Mouse (Mus musculus): Measurements from ENCODE around the gene Hsp90b1.
"Not testable (repeated sequence)": the region's sequence is repeated elsewhere in the genome, so short reads cannot be mapped to it uniquely, and the experiment has no call there.

Hsp90b1 gene

DNA sequence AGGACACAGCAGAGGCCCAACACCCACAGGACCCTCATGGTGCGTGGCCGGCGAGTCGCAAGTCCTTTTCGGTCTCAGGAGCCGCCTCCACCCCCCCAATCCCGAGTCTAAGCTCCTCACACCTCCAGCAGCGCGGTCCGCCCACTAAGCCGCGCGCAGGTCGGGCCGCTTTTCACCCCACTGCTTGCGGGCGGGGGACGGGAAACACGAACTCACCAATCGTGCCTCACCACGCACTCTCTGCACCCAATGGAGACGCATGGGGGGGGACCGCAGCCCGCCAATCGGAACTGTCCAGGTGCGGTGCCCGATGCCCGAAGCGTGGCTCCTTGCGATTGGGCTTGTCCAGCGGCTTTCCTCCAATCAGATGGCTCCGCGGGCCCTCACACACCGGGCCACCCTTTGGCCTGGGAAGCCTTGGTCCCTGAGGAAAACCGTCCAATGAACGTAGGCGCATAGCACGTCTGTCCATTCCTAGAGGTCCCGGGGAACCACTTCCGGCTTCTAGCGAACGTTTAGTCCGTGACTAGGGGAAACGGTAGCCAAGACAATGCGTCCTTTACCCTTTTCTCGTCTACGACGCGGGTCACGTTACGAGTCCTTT lies at the start of gene Hsp90b1, which contains the start of gene Ttc41:
Gene Hsp90b1, minus strand, starts transcription at position 192 of the 604 bp plus-strand sequence.
Gene Ttc41, plus strand, starts transcription at position 494 of the 604 bp plus-strand sequence.
- DNase-seq: peak; percentile 100

DNA sequence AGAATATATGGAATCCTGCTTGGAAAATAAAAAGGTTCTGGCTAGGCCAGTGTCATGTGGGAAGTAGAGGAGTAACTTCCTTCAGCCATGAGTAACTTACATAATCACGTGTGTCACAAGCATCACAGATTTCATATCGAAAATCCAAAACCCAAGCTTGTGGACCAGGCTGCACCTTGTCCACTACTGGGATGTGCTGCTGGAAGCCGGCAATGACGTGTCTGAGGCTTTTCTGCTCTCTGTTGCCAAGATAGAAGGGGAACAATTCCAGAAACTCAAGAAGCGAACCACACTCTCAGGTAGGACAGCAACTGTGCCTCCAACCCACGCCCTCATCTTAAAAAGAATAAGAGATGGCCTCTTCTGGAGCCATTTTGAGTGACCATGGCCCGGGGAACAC lies 39.0 kb upstream of the Hsp90b1 start:
- DNase-seq: no peak

- DNase-seq: no peak
Measured at GRCm38 (mm10) chr10:86742918-86743317, 37.6 kb upstream of the Hsp90b1 start.

DNA sequence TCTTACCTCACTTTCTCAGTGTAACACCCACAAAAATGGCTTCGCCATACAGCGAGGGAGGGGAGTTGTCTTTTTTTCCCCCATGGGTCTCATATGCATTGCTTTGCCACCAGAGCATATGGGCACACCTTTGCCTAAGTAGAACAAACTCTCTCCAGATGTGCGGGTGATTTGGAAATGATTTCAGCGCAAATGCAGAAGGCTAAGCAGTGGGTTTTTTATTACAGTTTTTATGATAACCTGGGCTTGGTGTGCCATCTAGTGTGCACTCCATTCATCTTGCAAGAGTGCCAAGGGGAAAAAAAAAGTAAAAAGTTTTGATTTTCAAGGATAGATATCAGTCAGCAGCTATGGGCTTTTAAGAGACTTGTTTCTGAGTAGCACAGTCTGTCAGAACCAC lies 29.7 kb upstream of the Hsp90b1 start:
- no peak for DNase-seq

DNA sequence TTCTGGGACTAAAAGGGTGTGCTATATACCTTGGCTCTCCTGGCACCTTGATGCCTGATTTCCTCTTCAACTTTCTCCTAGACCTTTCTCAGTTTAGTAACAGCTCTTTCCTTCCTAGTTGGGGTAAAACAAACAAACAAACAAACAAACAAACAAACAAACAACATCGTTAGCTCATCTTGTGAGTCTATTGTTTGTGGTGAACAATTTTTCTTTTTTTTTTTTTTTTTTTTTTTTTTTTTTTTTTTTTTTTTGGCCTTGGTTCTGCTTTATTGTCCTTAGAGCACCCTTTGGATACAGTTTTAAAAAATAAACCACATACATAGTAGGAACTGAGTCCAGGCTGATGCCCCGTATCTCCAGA lies 26.2 kb upstream of the Hsp90b1 start:
- no peak for DNase-seq

- peak; percentile 72 for DNase-seq
Measured at GRCm38 (mm10) chr10:86730823-86731499, 25.7 kb upstream of the Hsp90b1 start.

DNA sequence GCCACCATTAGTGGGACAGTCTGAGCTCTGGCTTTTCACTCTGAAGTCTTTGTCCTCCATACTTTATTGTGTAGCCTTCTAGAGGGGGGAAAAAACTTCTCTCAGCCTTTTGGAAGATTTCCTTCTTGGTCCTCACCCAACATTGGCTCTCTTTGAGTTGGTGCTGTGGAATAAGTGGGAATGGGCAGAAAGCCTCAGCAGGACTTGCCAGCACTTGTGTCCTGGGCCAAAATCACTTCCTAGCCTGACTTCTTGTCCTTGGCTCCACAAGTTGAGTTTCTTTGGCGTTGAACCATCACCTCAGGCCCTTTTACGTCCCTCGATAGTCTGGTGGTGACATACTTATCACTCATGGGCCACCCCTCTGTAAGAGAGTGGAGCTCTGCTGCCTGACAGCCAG lies 22.9 kb upstream of the Hsp90b1 start:
- no peak for DNase-seq

DNA sequence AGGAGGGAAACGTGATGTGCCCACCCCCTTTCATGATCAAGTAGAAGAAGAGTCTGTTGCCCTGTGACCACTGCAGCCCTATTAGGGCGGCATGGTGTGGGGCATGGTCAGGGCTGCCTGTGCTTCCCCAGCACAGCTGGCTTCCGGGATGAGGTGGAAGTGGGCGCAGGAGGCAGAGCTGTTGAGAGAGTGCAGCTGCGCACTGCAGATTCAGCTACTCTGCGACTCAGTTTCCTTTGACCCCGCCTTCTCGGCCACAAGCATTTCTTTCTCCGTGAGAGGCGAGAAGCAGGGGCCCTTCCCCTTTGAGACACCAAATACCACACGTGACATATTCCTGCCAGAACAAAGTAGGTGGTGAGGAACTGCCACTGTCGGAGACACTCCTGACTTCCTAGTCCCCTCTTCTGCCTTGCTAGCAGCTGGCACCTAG lies 22.3 kb upstream of the Hsp90b1 start:
- DNase-seq: no peak

GRCm38 (mm10) chr10:86712156-86712555 lies 6.8 kb upstream of the Hsp90b1 start:
- DNase-seq: no peak

- DNase-seq: no peak
Measured at GRCm38 (mm10) chr10:86707134-86707533, 1.8 kb upstream of the Hsp90b1 start.

DNA sequence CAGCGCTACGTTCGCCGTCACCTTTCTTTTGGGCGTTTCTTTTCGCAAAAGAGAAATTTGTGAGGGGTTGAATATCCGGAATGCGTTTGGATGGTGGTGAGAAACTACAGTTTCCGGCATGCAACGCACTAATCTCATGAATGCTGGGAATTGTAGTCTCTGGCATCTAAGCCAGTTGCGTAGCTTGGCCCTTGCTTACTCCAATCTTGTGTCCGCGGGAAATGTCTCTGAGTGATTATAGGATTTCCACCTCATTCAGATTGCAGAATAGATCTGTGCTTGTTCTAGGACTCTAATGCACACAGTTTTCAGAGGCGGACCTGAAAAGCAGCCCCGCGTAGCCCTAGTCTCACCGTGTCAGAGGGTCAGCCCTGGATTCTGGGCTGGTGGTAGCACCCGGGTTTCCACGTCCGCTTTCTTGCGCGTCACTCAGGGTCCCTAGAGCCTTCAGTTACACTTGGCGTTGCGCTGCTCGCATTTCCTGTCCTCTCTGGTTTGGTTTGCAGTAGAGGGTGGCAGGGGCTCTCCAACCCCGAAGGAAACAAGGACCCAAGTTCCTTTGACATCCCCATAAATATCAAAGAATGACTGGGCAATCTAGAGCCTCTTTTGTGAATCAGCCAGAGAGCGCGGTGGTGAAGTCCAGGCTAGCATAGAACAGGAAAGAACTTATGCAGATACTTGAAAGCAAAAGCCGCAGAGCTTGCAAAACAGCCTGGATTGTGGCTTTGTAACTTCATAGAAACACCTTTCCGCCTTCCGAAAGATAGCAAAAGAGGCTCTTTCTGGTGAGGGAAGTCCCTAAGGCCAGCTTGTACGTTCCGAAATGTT lies 828 bp upstream of the Hsp90b1 start:
- no peak for DNase-seq

DNA sequence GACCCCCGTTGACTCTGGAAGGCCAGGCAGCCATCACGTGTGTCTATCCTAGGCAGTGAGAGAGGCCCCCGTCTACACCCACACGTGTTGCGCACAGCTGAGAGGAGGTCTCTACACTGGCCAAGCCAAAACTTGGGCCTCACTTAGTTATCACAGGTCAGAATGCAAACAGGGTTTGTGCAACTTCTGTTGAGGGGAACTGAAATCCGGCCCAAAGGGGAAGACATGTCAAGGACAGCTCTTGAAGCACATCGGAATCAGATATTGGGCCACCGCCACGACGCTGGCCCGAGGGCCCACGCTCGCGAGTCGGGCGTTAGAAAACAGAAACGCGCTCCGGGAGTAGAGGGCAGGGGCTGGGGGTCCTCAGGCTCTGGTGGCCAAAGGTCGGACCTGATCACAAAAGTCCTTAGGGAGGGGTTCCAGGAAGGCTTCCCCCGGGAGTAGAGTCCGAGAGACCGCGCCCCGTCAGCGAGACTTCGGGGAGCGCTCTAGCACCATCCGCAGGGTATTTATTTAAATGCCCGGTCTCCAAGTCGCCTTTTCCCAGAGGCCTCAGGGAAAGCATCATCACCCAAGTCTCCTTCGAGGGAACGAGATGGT lies 619 bp downstream of the Hsp90b1 start:
- peak; percentile 78 for DNase-seq

DNA sequence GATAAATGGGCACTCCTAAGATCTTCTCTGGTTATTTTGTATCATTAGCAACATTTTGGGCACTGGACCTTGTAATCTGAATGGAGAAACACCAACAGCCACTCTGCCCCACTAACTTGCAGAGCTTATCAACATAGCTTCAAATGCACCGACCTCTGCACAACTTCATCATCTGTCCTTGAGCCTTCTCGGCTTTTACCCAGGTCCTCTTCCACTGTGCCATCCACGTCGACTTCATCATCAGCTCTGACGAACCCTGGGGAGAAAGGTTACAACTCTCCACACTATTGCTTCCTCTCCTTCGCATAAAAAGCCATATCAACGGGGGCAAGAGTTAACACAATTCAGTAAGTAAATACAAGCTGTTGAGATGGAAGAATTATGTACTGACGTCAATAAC lies 1.2 kb downstream of the Hsp90b1 start:
- DNase-seq: no peak

DNA sequence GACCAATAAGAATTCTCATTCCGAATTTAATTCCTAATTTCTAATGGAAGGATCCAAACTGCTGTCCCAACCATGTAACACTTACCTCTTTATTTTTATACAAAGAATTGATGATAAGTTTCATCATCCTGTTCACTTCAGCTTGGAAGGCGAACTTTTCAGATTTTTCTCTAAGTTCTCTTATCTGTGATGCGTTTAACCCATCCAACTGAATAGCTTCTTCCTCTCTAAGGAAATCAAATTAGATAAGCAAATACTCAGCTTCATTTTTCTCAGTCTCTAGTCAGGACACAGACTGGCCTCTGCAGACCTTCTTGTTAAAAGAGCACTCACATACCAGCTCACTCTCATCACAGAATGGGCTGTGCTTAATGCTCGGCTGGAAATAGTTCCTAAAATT lies 1.9 kb downstream of the Hsp90b1 start:
- DNase-seq: no peak

DNA sequence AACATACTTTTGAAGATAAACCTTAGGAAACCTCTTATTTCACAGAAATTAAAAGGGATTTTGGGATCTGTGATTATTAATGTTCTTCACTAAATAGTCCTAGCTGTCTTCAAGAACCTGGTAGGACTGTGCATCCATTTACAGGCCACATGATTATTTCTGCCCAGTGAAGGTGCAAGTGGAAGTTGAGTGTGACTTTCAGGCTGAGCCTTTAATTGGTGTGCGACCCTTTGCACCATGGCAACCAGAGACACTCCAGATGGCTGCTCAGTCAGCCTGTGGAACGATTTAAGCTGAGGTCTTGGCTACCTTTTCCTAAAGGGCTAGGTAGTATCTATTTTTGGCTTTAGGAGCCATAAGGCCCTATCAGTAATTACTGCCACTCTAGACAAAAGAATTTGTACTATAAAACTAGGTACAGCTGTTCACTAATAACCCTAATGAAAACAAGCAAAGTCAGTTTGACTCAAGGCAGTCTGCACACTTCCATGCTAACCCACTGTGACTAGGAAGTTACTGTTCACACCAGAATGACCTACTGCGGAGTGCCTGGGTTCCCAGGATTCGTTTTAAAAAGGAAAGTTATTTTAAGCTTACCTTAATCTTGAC lies 2.9 kb downstream of the Hsp90b1 start:
- no peak for DNase-seq

DNA sequence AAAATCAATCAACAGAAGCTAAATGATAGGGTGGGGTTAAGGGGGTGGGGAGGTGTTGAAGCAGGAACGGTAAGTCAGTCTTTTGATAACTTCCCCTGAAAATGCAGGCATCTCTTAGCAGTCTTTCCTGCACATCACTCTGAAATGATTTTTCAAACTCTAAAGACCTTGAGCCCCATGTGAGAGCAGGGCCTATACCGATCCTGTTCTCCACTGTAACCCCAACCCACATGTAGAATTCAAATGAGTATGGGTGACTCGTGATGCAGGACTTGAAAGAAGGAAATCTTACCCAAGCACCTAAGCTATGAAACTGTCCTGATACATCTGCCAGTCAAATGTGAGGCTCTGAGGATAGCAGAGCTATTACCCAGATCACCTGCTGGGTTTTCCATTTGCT lies 4.3 kb downstream of the Hsp90b1 start:
- DNase-seq: no peak

DNA sequence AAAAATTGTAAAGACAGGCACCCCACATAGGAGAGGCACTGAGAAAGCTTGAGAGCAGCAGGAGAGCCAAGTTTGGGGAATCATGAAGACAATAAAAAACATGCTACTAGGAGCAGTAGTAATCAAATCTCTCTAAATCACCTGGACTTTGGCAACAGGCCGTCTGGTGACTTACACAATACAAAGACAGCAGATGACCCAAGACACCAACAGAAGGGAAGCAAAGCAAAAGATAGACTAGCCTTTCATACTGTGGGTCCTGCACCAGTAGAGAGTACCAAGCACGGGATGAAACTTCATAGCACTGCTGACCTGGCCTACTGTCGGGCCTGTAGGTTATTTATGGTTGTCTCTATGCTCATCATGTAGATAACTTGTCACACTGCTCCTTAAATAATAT lies 5.1 kb downstream of the Hsp90b1 start:
- no peak for DNase-seq

- not testable (repeated sequence) for DNase-seq
Measured at GRCm38 (mm10) chr10:86686017-86686360, 19.3 kb downstream of the Hsp90b1 start.

- DNase-seq: peak; percentile 90
Measured at GRCm38 (mm10) chr10:86685179-86686016, 19.9 kb downstream of the Hsp90b1 start.

- not testable (repeated sequence) for DNase-seq
Measured at GRCm38 (mm10) chr10:86684797-86685178, 20.5 kb downstream of the Hsp90b1 start.

DNA sequence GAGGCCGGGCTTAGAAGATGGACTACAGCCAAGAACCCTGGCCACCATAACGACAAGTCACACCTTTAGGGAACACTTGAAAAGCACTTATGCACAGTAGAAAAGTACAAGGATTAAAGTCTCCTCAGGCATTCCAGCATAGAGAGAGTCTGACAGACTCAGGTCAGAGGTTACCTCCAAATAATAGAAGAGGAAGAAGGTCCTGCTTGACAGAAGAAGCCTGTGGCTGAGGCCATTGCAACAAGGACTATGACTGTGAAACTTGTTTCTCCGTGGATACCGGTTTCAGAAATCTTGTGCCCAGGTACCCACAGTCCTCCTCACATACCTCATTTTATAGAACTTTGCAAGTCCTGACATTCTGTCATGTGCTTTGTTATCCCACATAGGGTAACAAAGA lies 34.8 kb downstream of the Hsp90b1 start:
- DNase-seq: not testable (repeated sequence)
